ENCODE assay signal across 32 mouse cellular contexts in genomic region chr1:164960610-164961009, GRCm38 (mm10). TPM values are rescaled to one million over a fixed set of nuclear protein-coding genes. Genes with fewer than 3 reads are reported as not detected.
DNase-seq lines count a peak whose midpoint lies in the region; ATAC-seq and TF ChIP-seq lines count a peak whose summit lies in the region.
"Had no signal": no experiment of that assay in that cellular context is flagged by ENCODE, and none has a peak within 500 bp of the region (broad histone marks: within the 10 kb centered on the region; RNA-seq: fewer than 3 reads in every experiment).

No protein-coding gene starts in this region.

- H3K4me3 ChIP-seq in testis, adult 2 months (ENCODE audit: control insufficient read depth, low read depth, low read length): peak overlapping the region; percentile 47; the same call in 1 of the 2 replicates
- H3K4me3 ChIP-seq in stomach, postnatal 0 days (ENCODE audit: low read depth, low read length): no peak overlapping the region
- H3K4me3 ChIP-seq: embryonic facial prominence, embryonic 13.5 days; erythroblast, embryonic 14.5 days; forebrain, embryonic 12.5 days; gastrocnemius, adult 2 months; lung, embryonic 15.5 days; midbrain, embryonic 13.5 days had no signal

- no peak overlapping the region for H3K4me2 ChIP-seq in stomach, postnatal 0 days (replicated peaks; ENCODE audit: low read depth)
- H3K4me2 ChIP-seq: embryonic facial prominence, embryonic 13.5 days; forebrain, embryonic 12.5 days; heart, embryonic 11.5 days; lung, embryonic 15.5 days; midbrain, embryonic 13.5 days had no signal

- TF ChIP-seq EP300 in stomach, postnatal 0 days (optimal IDR thresholded peaks at IDR 0.05): no peak

- H3K9me3 ChIP-seq in stomach, postnatal 0 days (ENCODE audit: control insufficient read depth, low read length): no peaks in the 10 kb centered on the region
- H3K9me3 ChIP-seq: embryonic facial prominence, embryonic 13.5 days; forebrain, embryonic 12.5 days; lung, embryonic 15.5 days; midbrain, embryonic 13.5 days had no signal

- ATAC-seq in megakaryocyte, adult 5-6 weeks (ENCODE audit: poor library complexity, severe bottlenecking): peak; percentile 20; the same call in 1 of the 2 replicates
- ATAC-seq in stomach, postnatal 0 days (ENCODE audit: low FRiP score, low TSS enrichment): peak; percentile 74
- ATAC-seq: hindbrain, postnatal 0 days; midbrain, embryonic 13.5 days had no signal

- H3K36me3 ChIP-seq in testis, adult 2 months (ENCODE audit: control insufficient read depth, insufficient read depth, low read length): no peaks in the 10 kb centered on the region
- H3K36me3 ChIP-seq in stomach, postnatal 0 days (ENCODE audit: control insufficient read depth, insufficient read depth, low read length): no peaks in the 10 kb centered on the region
- H3K36me3 ChIP-seq: embryonic facial prominence, embryonic 13.5 days; forebrain, embryonic 12.5 days; lung, embryonic 15.5 days; midbrain, embryonic 13.5 days had no signal

- no peak overlapping the region for H3K27ac ChIP-seq in testis, adult 2 months (ENCODE audit: control insufficient read depth, insufficient read depth, low read depth, low read length)
- no peak overlapping the region for H3K27ac ChIP-seq in stomach, postnatal 0 days (replicated peaks)
- H3K27ac ChIP-seq: embryonic facial prominence, embryonic 13.5 days; forebrain, embryonic 12.5 days; gastrocnemius, adult 2 months; hindbrain, postnatal 0 days; liver, embryonic 14.5 days; lung, embryonic 15.5 days; macrophage; midbrain, embryonic 13.5 days had no signal

- H3K4me1 ChIP-seq in testis, adult 2 months (ENCODE audit: control insufficient read depth, insufficient read depth, low read length): no peaks in the 10 kb centered on the region
- H3K4me1 ChIP-seq in stomach, postnatal 0 days (replicated peaks; ENCODE audit: control insufficient read depth, insufficient read depth): no peaks in the 10 kb centered on the region
- H3K4me1 ChIP-seq: embryonic facial prominence, embryonic 13.5 days; lung, embryonic 15.5 days had no signal

- no peak overlapping the region for H3K9ac ChIP-seq in stomach, postnatal 0 days (ENCODE audit: low read length)
- H3K9ac ChIP-seq: embryonic facial prominence, embryonic 13.5 days; forebrain, embryonic 12.5 days; liver, embryonic 14.5 days; lung, embryonic 15.5 days; midbrain, embryonic 13.5 days had no signal

- no peak for TF ChIP-seq CTCF in testis, adult 2 months (IDR thresholded peaks at IDR 0.05; ENCODE audit: control insufficient read depth, insufficient read depth, insufficient replicate concordance, low read depth, low read length)
- TF ChIP-seq CTCF in stomach, postnatal 0 days (IDR thresholded peaks at IDR 0.05; ENCODE audit: low read depth): no peak

- no peak for DNase-seq in testis, postnatal 14 days (ENCODE audit: low spot score)
- peak; percentile 69 for DNase-seq in induced T-regulatory cell, adult 2 months (ENCODE audit: low read depth)
- DNase-seq in stomach, postnatal 0 days (ENCODE audit: low spot score): no peak
- no peak for DNase-seq in urinary bladder, adult 2 months (ENCODE audit: low spot score)
- no peak for DNase-seq in spleen, adult 18-20 months
- DNase-seq in adrenal gland, postnatal 10 days: no peak
- DNase-seq: adrenal gland, postnatal 14 days; cerebellum, adult 8-10 months; cerebellum, postnatal 36 days; embryo, embryonic 11 days; gastrocnemius, adult 2 months; kidney, postnatal 25 days; right cerebral cortex, postnatal 25 days had no signal

- no peaks in the 10 kb centered on the region for H3K27me3 ChIP-seq in testis, adult 2 months (ENCODE audit: control insufficient read depth, insufficient read depth, low read length)
- H3K27me3 ChIP-seq in stomach, postnatal 0 days (ENCODE audit: control insufficient read depth, insufficient read depth, low read length): no peaks in the 10 kb centered on the region
- H3K27me3 ChIP-seq: embryonic facial prominence, embryonic 13.5 days; forebrain, embryonic 12.5 days; lung, embryonic 15.5 days; midbrain, embryonic 13.5 days had no signal

- 35% methylated on average over 2 of the region's 2 CpGs for WGBS in stomach, postnatal 0 days

- TF ChIP-seq POLR2A in testis, adult 2 months (IDR thresholded peaks at IDR 0.05; ENCODE audit: control insufficient read depth, low read depth, low read length): no peak

RNA-seq across cellular contexts. Expression of gene Xcl1, which starts 25.3 kb away (rescaled TPM):
- polyA plus RNA-seq in testis, adult 2 months (2012; rRNA removed): 0.43 and 0.69 TPM in 2 replicates
- total RNA-seq in megakaryocyte, adult 5-6 weeks (2015): 4.5 and 12.4 TPM in 2 replicates
- 13.4 and 13.8 TPM in 2 replicates for total RNA-seq in megakaryocyte, adult 5-6 weeks (2017)
- polyA plus RNA-seq in stomach, postnatal 0 days (2015; fragmentation: Nextera tagmentation; extraction: Ambion mirVana): 0.33 TPM in 1 of 2 replicates, not detected in the other
- polyA plus RNA-seq in urinary bladder, adult 2 months (2012; rRNA removed): 1.7 and 2.2 TPM in 2 replicates
- not detected for total RNA-seq in adrenal gland, postnatal 10 days (2021)
- total RNA-seq: adrenal gland, postnatal 14 days; gastrocnemius, adult 2 months; hindbrain, postnatal 0 days; left cerebral cortex, adult 18-20 months; left cerebral cortex, postnatal 36 days; MEL had no signal
- polyA plus RNA-seq: brain, embryonic 14.5 days; embryonic facial prominence, embryonic 13.5 days; erythroblast, embryonic 14.5 days; forebrain, embryonic 12.5 days; heart, embryonic 11.5 days; heart, postnatal 0 days; hindbrain, postnatal 0 days; kidney, embryonic 14.5 days; limb, embryonic 14.5 days; liver, embryonic 14.5 days; macrophage; midbrain, embryonic 13.5 days; neural tube, embryonic 11.5 days had no signal
